Mouse (Mus musculus): ENCODE data around the gene Ttc38. TPM values are rescaled to one million over a fixed set of nuclear protein-coding genes. Genes with fewer than 3 reads are reported as not detected.
"Not testable (repeated sequence)": the region's sequence is repeated elsewhere in the genome, so short reads cannot be mapped to it uniquely, and the experiment has no call there.

The Ttc38 gene
- total RNA-seq, 2 experiments from 2014 or later, result 5.0 to 5.2 TPM

DNA sequence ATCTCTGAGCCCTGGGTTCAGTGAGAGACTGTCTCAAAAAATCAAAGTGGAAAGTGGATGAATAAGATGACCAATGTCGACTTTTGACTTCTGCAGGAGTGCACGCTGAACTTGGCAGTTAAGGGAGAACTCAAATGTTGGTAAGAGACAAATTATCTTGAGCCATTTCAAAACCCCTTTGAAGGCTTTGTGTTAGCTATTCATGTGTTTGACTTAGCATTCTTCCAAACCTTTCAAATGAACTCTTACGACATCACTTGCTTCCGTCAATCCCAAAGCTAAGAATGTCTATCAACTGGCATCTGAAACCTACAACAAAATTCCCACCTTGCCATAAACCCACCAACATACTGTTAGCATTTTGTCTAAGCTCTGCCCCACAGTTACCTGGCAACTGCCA, 4.0 kb upstream of the Ttc38 start:
- Histone ChIP-seq H3K4me3 (no peak overlapping the region), H3K27ac (no peak overlapping the region)
- DNase-seq (ENCODE audit: extremely low spot score in 1 of 2, low spot score in 2 of 2), result no peak
- intact Hi-C loops (cut with DNase I), result no loop called here
- no peak for TF ChIP-seq CTCF (IDR thresholded peaks at IDR 0.05)

- Histone ChIP-seq H3K4me3 (no peak overlapping the region), H3K27ac (no peak overlapping the region)
- TF ChIP-seq CTCF (IDR thresholded peaks at IDR 0.05), result no peak
- intact Hi-C loops (cut with DNase I), result no loop called here
- no peak for DNase-seq (ENCODE audit: extremely low spot score in 1 of 2, low spot score in 2 of 2)
These were observed 2.6 kb upstream of the Ttc38 start for GRCm38 (mm10) chr15:85829470-85829869.

- peak overlapping the region; percentile 91 for H3K27ac ChIP-seq
These were observed 493 bp downstream of the Ttc38 start for GRCm38 (mm10) chr15:85832599-85832998.

DNA sequence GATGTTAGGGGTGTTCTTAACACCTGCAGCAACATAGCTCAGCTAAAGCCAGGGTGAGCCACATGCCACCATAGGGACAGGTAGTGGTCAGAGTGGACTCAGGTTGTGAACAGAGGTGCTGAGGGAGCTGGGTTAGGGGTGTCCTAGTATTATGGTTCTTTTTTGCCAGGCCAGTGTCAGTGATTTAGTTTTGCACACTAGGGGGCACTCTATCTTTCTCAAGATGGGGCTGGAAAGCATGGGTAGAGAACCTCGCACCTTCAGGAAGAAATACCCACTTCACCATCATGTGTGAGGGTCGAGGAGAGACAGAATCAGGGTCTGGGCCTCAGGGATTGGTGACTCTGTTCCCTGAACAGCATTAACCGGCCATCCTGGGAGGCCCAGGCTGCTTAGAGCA, 3.2 kb downstream of the Ttc38 start:
- Histone ChIP-seq H3K4me3 (no peak overlapping the region), H3K27ac (no peak overlapping the region)
- intact Hi-C loops (cut with DNase I), result no loop called here
- DNase-seq (ENCODE audit: extremely low spot score in 1 of 2, low spot score in 2 of 2), result no peak
- peak; percentile 49 for TF ChIP-seq CTCF (IDR thresholded peaks at IDR 0.05)

More at GRCm38 (mm10) chr15:85832599-85832998, 493 bp downstream of the Ttc38 start:
- no peak for DNase-seq (ENCODE audit: extremely low spot score in 1 of 2, low spot score in 2 of 2)
- intact Hi-C loops (cut with DNase I), result no loop called here
- H3K4me3 ChIP-seq, result peak overlapping the region; percentile 57
- TF ChIP-seq CTCF (IDR thresholded peaks at IDR 0.05), result no peak

GRCm38 (mm10) chr15:85836887-85837286, 4.8 kb downstream of the Ttc38 start:
- intact Hi-C loops (cut with DNase I), result no loop called here
- H3K4me3 ChIP-seq, result no peak overlapping the region
- no peak for TF ChIP-seq CTCF (IDR thresholded peaks at IDR 0.05)
- H3K27ac ChIP-seq, result no peak overlapping the region
- DNase-seq (ENCODE audit: extremely low spot score in 1 of 2, low spot score in 2 of 2), result no peak

- no peak for DNase-seq (ENCODE audit: extremely low spot score in 1 of 2, low spot score in 2 of 2)
- TF ChIP-seq CTCF (IDR thresholded peaks at IDR 0.05), result peak; percentile 70
- no peak overlapping the region for H3K27ac ChIP-seq
- intact Hi-C loops (cut with DNase I), result no loop called here
- no peak overlapping the region for H3K4me3 ChIP-seq
These were observed 8.9 kb downstream of the Ttc38 start for GRCm38 (mm10) chr15:85840983-85841382.

DNA sequence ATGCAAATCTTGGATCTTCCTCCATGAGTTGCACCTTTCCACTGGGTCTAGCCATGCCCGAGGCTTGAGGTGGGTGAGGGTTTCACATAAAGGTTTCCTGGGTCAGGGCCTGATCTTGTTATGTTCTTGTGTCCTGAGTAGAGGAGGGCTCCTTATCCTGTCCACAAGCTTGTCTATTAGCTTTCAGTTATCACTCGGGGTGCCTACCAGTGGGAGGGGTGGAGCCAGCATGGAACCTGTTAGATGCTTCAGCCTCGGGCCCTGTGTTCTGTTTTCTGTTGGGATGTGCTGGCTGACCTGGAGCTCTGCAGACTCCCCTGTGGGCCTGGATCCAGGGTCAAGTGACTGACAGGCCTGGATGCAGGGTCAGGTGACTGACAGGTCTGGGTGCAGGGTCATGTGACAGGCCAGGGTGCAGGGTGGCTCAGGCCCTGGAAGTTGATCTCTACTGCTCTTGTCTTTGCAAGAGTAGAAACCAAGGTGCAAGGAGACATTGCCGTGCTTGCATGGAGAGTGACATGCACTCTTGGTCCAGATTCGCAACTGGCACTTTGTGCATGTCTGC, 9.8 kb downstream of the Ttc38 start:
- intact Hi-C loops (cut with DNase I), result no loop called here
- no peak for DNase-seq (ENCODE audit: extremely low spot score in 1 of 2, low spot score in 2 of 2)
- no peak for TF ChIP-seq CTCF (IDR thresholded peaks at IDR 0.05)
- no peak overlapping the region for H3K4me3 ChIP-seq
- no peak overlapping the region for H3K27ac ChIP-seq

DNA sequence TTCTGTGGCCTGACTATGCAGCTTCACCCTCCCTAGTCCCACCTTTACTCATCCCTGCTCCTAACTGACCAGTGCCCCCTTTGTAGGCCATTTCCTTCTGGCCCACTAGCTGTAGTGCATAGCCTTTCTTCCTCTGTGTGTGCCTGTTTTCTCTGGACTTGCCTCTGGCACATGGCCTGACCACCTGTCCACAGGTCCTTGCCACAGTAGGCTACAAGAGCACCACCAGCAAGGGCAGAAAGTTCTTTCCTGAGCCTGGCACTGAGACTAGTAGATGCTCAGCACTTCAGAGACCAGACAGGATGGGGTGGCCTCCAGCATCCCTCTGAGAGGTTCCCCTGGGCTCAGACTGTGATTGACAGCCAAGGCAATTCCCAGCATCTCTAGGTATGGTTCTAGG, 13.0 kb downstream of the Ttc38 start:
- DNase-seq (ENCODE audit: extremely low spot score in 1 of 2, low spot score in 2 of 2), result no peak
- intact Hi-C loops (cut with DNase I), result no loop called here
- no peak for TF ChIP-seq CTCF (IDR thresholded peaks at IDR 0.05)

GRCm38 (mm10) chr15:85851656-85852392, 19.7 kb downstream of the Ttc38 start:
- no peak for DNase-seq (ENCODE audit: extremely low spot score in 1 of 2, low spot score in 2 of 2)
- peak; percentile 35 for TF ChIP-seq CTCF (IDR thresholded peaks at IDR 0.05)
- no peak overlapping the region for H3K27ac ChIP-seq
- intact Hi-C loops (cut with DNase I), result no loop called here
- no peak overlapping the region for H3K4me3 ChIP-seq

More for the DNA sequence above, 13.0 kb downstream of the Ttc38 start:
- no peak overlapping the region for H3K27ac ChIP-seq
- no peak overlapping the region for H3K4me3 ChIP-seq

DNA sequence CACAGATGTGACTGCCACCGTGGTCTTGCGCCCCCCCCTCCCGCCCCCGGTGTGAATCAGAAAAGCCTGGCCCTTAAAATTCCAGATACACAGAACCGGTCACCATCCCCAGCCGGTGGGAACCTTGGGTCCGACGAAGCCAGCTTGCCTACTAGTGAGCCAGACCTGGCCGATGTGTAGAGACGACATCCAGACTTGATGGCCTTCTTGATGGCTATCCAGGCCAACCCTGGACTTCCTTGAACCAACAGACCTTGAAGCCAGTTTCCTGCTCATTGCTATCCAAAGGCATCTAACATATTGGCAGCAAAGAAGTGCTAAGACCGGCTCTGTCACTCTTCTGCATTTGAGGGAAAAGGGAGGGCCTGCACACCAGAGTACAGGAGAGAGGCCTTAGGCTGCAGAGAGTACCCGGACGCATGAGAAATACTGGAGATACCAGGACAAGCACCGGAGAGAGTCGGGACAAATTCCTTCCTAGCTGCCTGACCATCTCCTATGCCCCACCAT, 26.9 kb downstream of the Ttc38 start:
- Histone ChIP-seq H3K27ac (peak overlapping the region; percentile 90), H3K4me3 (peak overlapping the region; percentile 61)
- DNase-seq (ENCODE audit: extremely low spot score in 1 of 2, low spot score in 2 of 2), result no peak
- intact Hi-C loops (cut with DNase I), result loop anchor here (1.0 to 2.0 kb wide), 2 partner anchors 20 to 48 kb away; partner anchors contain the start of genes Cdpf1 and Trmu
- no peak for TF ChIP-seq CTCF (IDR thresholded peaks at IDR 0.05)

DNA sequence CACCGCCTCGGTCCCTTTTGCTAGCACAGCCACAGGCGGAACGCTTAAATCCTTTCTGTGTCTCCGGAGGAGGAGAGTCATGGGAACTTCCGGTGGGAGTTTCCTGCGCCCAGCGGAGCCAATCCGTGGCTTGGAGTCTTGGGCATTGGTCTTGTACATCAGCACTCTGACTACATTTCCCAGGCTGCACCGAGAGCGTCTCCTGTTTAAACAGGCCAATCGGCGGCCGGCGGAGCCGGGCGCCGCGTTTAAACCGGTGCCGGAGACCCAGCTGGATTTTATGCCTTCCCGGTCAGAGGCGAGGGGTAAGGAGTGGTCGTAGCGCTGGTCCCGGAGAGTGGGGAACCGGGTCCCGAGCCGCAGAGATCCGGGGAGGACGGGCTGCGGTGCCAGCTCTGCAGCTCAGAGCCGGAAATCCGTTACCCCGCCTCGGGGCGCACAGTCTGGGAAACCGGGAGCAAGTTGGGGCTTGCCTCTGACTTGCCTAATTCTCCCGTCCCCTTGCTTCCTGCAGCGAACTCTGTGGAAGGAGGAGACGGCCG, 27.5 kb downstream of the Ttc38 start, which contains the start of gene Gtse1:
Gene Gtse1 (plus strand): TSS at position 256 of the 542 bp plus-strand sequence.
- intact Hi-C loops (cut with DNase I), result loop anchor here (1.0 to 2.0 kb wide), 2 partner anchors 20 to 49 kb away; partner anchors contain the start of genes Cdpf1 and Trmu
- H3K27ac ChIP-seq, result peak within 1 kb of the TSS; percentile 90

DNA sequence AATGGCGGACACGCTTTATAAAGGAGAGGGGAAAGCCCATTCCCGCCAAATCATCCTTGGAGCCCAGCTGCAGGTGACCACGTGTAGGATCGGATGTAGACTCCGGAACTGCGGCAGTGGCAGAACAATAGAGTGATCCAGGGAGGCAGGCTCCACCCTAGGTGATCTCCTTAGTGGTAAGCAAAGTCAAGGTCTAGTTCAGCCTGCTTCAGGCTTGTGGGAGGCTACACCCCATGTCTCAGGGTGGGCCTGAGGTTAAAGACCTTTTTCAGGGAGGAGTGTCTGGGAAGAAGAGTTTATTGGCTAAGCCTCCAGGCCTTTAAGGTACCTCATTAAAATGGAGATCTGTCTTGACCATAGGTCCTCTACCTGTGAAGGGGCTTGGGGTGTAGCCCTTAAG, 33.8 kb downstream of the Ttc38 start:
- not testable (repeated sequence) for DNase-seq (ENCODE audit: extremely low spot score in 1 of 2, low spot score in 2 of 2); H3K4me3 ChIP-seq; H3K27ac ChIP-seq
- intact Hi-C loops (cut with DNase I), result loop anchor here (5.0 kb wide), 2 partner anchors 254 to 269 kb away; no protein-coding TSS in a partner anchor

More for the DNA sequence above, 27.5 kb downstream of the Ttc38 start, which contains the start of gene Gtse1:
- peak within 1 kb of the TSS; percentile 61 for H3K4me3 ChIP-seq
- no peak; the same call in 1 of the 2 replicates for TF ChIP-seq CTCF (IDR thresholded peaks at IDR 0.05)
- DNase-seq (ENCODE audit: extremely low spot score in 1 of 2, low spot score in 2 of 2), result peak; percentile 91 to 93
